Mouse (Mus musculus) testis, adult 2 months (tissue): ENCODE measurements around the gene Hfe.

Experiments used
- CTCF ChIP-seq: fragments of 200-500 bp; IDR thresholded peaks from 2 replicates; pipeline ENCODE4 v1.5.1; 2012; ENCODE audit warnings: low read depth, mild to moderate bottlenecking, inconsistent platforms, low read length, moderate library complexity; ENCODE audit not compliant: control insufficient read depth, insufficient read depth, insufficient replicate concordance
- POLR2A ChIP-seq: fragments of 200-500 bp; IDR thresholded peaks from 2 replicates; pipeline ENCODE4 v1.6.1; 2012; ENCODE audit warnings: low read depth, mild to moderate bottlenecking, inconsistent platforms, low read length, moderate library complexity; ENCODE audit not compliant: control insufficient read depth

GRCm38 (mm10) chr13:23693856-23694440 is 16.7 kb downstream of the Hfe start:
- TF ChIP-seq CTCF (no peak), POLR2A (no peak)
